Mouse (Mus musculus) stomach, postnatal 0 days (tissue): ENCODE data around the gene Sirt4.

ENCODE experiments used
- CTCF ChIP-seq: IDR thresholded peaks from 2 replicates; pipeline ENCODE4 v1.5.1; 2016; ENCODE audit warnings: antibody characterized with exemption, low read depth, mild to moderate bottlenecking, moderate library complexity
- EP300 ChIP-seq: optimal IDR thresholded peaks from 2 replicates; pipeline ENCODE3; 2016; ENCODE audit warnings: antibody characterized with exemption

DNA sequence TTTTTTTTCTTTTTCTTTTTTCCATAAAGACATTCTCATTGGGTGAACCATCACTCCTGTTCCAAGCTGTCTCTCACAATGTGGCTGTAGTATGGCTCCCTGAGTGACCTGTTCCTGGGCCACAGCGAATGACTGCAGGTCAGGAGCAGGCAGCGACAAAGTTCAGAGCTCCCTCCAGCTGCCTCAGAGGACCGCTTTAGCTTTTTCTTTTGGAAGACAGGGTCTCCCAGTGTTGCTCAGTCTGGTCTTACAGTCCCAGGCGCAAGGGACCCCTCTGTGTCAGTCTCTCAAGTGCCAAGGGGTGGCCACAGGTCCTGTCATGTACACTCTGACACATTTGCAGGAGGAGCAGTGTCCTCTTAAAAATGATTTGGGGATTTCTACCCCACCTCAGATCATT is 38.0 kb upstream of the Sirt4 start:
- TF ChIP-seq CTCF (no peak), EP300 (no peak)
